Mouse (Mus musculus) ES-E14 (cell line): ENCODE results near the gene Cep89. TPM values are rescaled to one million over a fixed set of nuclear protein-coding genes. Genes with fewer than 3 reads are reported as not detected.

ENCODE experiments used
- DNase-seq: peaks from one replicate; pipeline ENCODE4 v3.0.0-alpha.2; 2013; ENCODE audit warnings: low read depth, low spot score
- H3K27ac ChIP-seq: 2 replicates; pipeline ENCODE4 v1.5.1; 2012; ENCODE audit warnings: low read depth, mild to moderate bottlenecking, low read length, moderate library complexity, mixed read lengths; ENCODE audit not compliant: poor library complexity, insufficient read depth, severe bottlenecking
- H3K36me3 ChIP-seq: 2 replicates; pipeline ENCODE4 v1.6.1; 2012; ENCODE audit warnings: mild to moderate bottlenecking, low read length, moderate library complexity, mixed read lengths; ENCODE audit not compliant: control insufficient read depth, poor library complexity, insufficient read depth, severe bottlenecking
- H3K4me1 ChIP-seq, 2 experiments: fragments of 150-350 bp in 1 of 2; sonication (generic) in 1 of 2; 2 replicates each; pipeline ENCODE4 v1.6.1; 2012; ENCODE audit warnings: low read length in 2 of 2, mild to moderate bottlenecking in 1 of 2, mixed read lengths in 1 of 2; ENCODE audit not compliant: control insufficient read depth in 2 of 2, insufficient read depth in 2 of 2, poor library complexity in 1 of 2
- H3K4me3 ChIP-seq, 2 experiments: fragments of 150-350 bp in 1 of 2; sonication (generic) in 1 of 2; 2 replicates each; pipeline ENCODE4 v1.5.1; 2012; ENCODE audit warnings: low read length in 2 of 2, low read depth in 1 of 2, mild to moderate bottlenecking in 1 of 2, mixed read lengths in 1 of 2; ENCODE audit not compliant: insufficient read depth in 1 of 2, poor library complexity in 1 of 2, severe bottlenecking in 1 of 2
- H3K9ac ChIP-seq: 2 replicates; pipeline ENCODE4 v1.6.1; 2012; ENCODE audit warnings: low read depth, mild to moderate bottlenecking, low read length, mixed read lengths; ENCODE audit not compliant: poor library complexity, insufficient read depth, severe bottlenecking
- H3K9me3 ChIP-seq: fragments of 150-350 bp; sonication (generic); 2 replicates; pipeline ENCODE4 v1.6.1; 2012; ENCODE audit warnings: low read depth, mild to moderate bottlenecking, low read length; ENCODE audit not compliant: control insufficient read depth, insufficient read depth
- CHD2 ChIP-seq: IDR thresholded peaks from 2 replicates; pipeline ENCODE4 v1.6.1; 2014; ENCODE audit warnings: mild to moderate bottlenecking, low read depth, low read length, inconsistent platforms
- HCFC1 ChIP-seq: IDR thresholded peaks from 2 replicates; pipeline ENCODE4 v1.6.1; 2012; ENCODE audit warnings: low read length, inconsistent platforms, borderline replicate concordance; ENCODE audit not compliant: insufficient read depth
- MAFK ChIP-seq: IDR thresholded peaks from 2 replicates; pipeline ENCODE4 v1.6.1; 2014; ENCODE audit warnings: mild to moderate bottlenecking, low read depth, low read length, inconsistent platforms; ENCODE audit not compliant: insufficient read depth
- ZC3H11A ChIP-seq: IDR thresholded peaks from 2 replicates; pipeline ENCODE4 v1.6.1; 2012; ENCODE audit warnings: low read depth, mild to moderate bottlenecking, inconsistent platforms, low read length, borderline replicate concordance
- ZNF384 ChIP-seq: IDR thresholded peaks from 2 replicates; pipeline ENCODE4 v1.6.1; 2012; ENCODE audit warnings: low read depth, low read length, inconsistent platforms
- in situ Hi-C, 2 experiments: fragments of 600-800 bp; cut with MboI; formaldehyde crosslinking; loops; one replicate each; pipeline ENCODE4 v1.15.1; 2025; ENCODE audit warnings: low sequenced_read_pairs in 2 of 2, inconsistent platforms in 1 of 2; ENCODE audit not compliant: unreplicated experiment in 2 of 2
- total RNA-seq: library from RNA; depleted of rRNA; stranded (reverse); fragments of 300-350 nt; gene quantifications from 2 replicates; pipeline ENCODE4 v1.2.3, GENCODE M21; 2012

Gene Cep89
- total RNA-seq, 1 experiment: 15.3 TPM

DNA sequence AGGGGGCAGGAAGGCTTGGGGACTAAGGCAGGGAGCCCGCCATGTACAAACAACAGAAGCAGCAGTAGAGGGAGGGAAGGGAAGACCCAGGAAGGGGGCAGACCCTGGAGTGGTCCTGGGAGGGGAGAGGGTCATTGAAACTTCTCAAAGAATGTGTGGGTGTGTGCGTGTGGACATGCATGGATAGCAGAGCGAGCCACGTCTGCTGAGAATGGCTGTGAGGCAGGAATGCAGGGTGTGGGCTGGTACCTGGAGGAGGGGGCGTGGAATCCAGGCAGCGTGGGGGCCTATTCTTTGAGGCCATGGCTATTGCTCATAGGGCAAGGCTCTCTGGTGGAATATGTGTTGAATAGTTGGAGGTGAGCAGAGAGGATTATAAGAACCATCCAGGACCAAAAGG lies 8.1 kb upstream of the Cep89 start:
- H3K27ac ChIP-seq: no peak overlapping the region
- no peaks in the 10 kb centered on the region for H3K9me3 ChIP-seq
- in situ Hi-C loops: no loop called here
- peak overlapping the region in 1 of 2 experiments; percentile 26; a peak in 1 of 4 replicates for H3K4me3 ChIP-seq
- DNase-seq: no peak
- H3K4me1 ChIP-seq: peaks cover 1 to 13% of the 10 kb centered on the region in 2 experiments
- TF ChIP-seq MAFK (no peak), CHD2 (no peak)
- peak overlapping the region; percentile 17; the same call in 1 of the 2 replicates for H3K9ac ChIP-seq
- H3K36me3 ChIP-seq: peaks cover 21% of the 10 kb centered on the region

DNA sequence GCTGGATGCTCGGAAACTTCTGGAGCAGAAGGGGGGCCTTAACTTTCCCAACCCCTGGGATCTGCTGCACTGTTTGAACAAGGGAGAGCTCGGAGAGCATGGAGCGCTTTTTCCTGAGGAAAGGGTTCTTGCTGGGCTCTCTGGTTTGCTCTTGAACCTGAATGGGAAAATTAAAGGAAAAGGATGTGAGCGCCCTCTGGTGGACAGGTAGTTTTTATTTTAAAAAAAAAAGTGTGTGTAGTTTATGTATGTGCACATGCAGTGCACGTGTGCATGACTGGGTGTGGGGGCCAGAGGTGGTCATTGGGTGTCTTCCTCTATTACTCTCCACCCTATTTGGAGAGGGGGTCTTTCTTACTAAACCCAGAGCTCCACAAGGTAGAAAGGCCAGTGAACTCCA lies 3.9 kb upstream of the Cep89 start:
- Histone ChIP-seq H3K9ac (no peak overlapping the region), H3K4me3 (no peak overlapping the region), H3K27ac (no peak overlapping the region), H3K4me1 (peaks cover 1 to 13% of the 10 kb centered on the region in 2 experiments; a peak in 3 of 4 replicates), H3K9me3 (no peaks in the 10 kb centered on the region), H3K36me3 (peaks cover 20% of the 10 kb centered on the region)
- TF ChIP-seq ZC3H11A (peak; percentile 3; the same call in 1 of the 2 replicates), HCFC1 (no peak), ZNF384 (peak; percentile 92)
- peak; percentile 60 for DNase-seq
- in situ Hi-C loops: no loop called here

DNA sequence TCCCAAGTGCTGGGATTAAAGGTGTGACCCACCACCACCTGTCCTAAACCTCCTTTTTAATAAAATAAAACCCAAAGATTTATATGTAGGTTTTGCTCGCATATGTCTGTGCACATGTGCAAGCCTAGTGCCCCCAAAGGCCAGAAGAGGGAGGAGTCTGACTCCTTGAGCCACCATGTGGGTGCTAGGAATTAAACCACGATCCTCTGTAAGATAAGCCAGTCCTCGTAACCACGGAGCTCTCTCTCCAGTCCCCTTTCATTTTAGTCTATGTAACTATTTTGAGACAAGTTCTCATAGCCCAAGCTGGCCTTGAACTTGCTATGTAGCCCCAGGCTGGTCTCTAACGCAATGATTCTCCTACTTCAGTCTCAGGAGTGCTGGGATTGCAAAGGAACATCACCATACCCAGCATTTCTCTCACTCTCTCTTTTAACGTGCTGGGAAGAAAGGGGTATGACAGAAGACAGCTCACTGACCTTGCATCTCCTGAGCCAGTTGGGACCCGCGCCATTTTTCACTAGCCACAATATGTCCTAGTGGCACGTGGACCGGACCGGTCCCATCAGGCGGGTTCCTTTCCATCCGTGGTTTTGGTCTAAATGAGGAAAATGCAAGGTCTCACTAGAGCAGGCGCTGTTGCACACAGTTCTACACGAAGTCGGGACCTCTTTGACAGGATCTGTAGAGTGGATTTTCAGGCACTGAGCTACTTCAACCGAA lies 940 bp upstream of the Cep89 start:
- H3K27ac ChIP-seq: no peak overlapping the region
- in situ Hi-C loops: no loop called here
- peaks cover 18% of the 10 kb centered on the region for H3K36me3 ChIP-seq

DNA sequence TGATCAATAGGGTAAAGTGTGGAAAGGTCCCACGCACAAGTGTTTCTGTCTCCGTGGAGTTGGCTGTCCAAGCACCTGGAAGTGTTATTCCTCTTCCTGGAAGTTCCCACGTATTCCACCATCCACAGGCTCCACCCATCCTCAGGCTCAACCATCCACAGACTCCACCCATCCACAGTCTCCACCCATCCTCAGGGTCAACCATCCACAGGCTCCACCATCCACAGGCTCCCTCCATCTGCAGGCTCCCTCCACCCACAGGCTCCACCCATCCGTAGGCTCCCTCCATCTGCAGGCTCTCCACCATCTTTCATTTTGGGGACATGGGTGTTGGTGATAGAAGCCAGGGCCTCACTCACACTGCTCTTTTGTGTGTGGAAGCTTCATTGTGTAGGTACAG lies 4.3 kb downstream of the Cep89 start:
- in situ Hi-C loops: no loop called here
- TF ChIP-seq HCFC1 (no peak), CHD2 (no peak), MAFK (no peak), ZNF384 (no peak), ZC3H11A (no peak)
- H3K4me1 ChIP-seq: peaks cover 2 to 4% of the 10 kb centered on the region in 2 experiments; a peak in 1 of 4 replicates
- peak; percentile 77 for DNase-seq
- H3K27ac ChIP-seq: no peak overlapping the region
- H3K4me3 ChIP-seq: no peak overlapping the region
- peaks cover 13% of the 10 kb centered on the region for H3K36me3 ChIP-seq
- no peak overlapping the region for H3K9ac ChIP-seq
- no peaks in the 10 kb centered on the region for H3K9me3 ChIP-seq

More for the DNA sequence above, 940 bp upstream of the Cep89 start:
- no peak for DNase-seq
- Histone ChIP-seq H3K9me3 (no peaks in the 10 kb centered on the region), H3K4me1 (peaks cover 0 to 5% of the 10 kb centered on the region in 2 experiments; a peak in 1 of 4 replicates), H3K9ac (peak overlapping the region; percentile 73), H3K4me3 (peak overlapping the region; percentile 77 to 84)
- TF ChIP-seq HCFC1: no peak
- no peak for TF ChIP-seq MAFK
- TF ChIP-seq ZC3H11A: no peak
- TF ChIP-seq CHD2: no peak

DNA sequence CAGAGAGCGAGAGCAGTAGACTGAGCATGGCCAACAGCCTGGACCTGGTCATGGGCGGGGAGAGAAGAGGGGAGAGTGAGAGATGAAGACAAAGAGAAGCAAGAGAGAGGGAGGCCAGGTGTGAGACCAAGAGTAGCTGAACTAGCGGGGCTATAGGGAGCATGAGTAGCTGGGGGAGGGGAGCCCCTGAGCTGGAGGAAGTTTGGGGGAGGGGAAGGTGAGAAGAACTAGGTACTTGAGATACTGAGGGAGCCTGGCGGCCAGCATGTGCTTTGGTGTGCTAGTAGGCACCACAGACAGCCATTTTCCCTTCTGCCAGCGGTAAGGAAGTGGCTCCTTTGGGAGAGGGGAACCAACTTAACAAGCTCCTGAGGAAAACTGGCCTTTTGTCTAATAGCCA lies 18.4 kb downstream of the Cep89 start:
- TF ChIP-seq ZC3H11A (no peak), MAFK (no peak), HCFC1 (no peak), ZNF384 (no peak), CHD2 (no peak)
- no peak for DNase-seq
- Histone ChIP-seq H3K4me1 (no peaks in the 10 kb centered on the region), H3K9ac (no peak overlapping the region), H3K27ac (no peak overlapping the region), H3K36me3 (peaks cover 15% of the 10 kb centered on the region), H3K4me3 (no peak overlapping the region), H3K9me3 (no peaks in the 10 kb centered on the region)
- in situ Hi-C loops: no loop called here
